Mouse (Mus musculus) urinary bladder, adult 18-20 months (tissue): ENCODE measurements around the gene Plxnb2.

ENCODE experiments used
- DNase-seq, 2 experiments: peaks; one replicate each; pipeline ENCODE4 v3.0.0; 2022; ENCODE audit warnings: low spot score in 2 of 2, mixed read lengths in 2 of 2

Plxnb2 gene

GRCm38 (mm10) chr15:89128382-89129350, 51.9 kb downstream of the Plxnb2 start, which contains the start of gene Hdac10:
TSS of gene Hdac10 (minus strand) at chr15:89128700.
- peak; percentile 78 to 88 for DNase-seq

GRCm38 (mm10) chr15:89127364-89127940, 53.1 kb downstream of the Plxnb2 start:
- DNase-seq: no peak

GRCm38 (mm10) chr15:89126622-89127021, 54.0 kb downstream of the Plxnb2 start:
- no peak for DNase-seq

- no peak for DNase-seq
These were observed 55.2 kb downstream of the Plxnb2 start for GRCm38 (mm10) chr15:89125351-89125750.

- no peak for DNase-seq
These were observed 56.3 kb downstream of the Plxnb2 start for GRCm38 (mm10) chr15:89124312-89124711.

- no peak for DNase-seq
These were observed 57.0 kb downstream of the Plxnb2 start for GRCm38 (mm10) chr15:89123595-89123994.

- DNase-seq: peak; percentile 89 to 98
These were observed 57.8 kb downstream of the Plxnb2 start, which contains the start of gene Tubgcp6 for GRCm38 (mm10) chr15:89122649-89123366. TSS of gene Tubgcp6 (minus strand) at chr15:89123112.

GRCm38 (mm10) chr15:89118007-89118406, 62.6 kb downstream of the Plxnb2 start:
- no peak for DNase-seq

- DNase-seq: no peak
These were observed 70.4 kb downstream of the Plxnb2 start for GRCm38 (mm10) chr15:89110147-89110546.

- DNase-seq: no peak
These were observed 73.6 kb downstream of the Plxnb2 start for GRCm38 (mm10) chr15:89106976-89107375.

- DNase-seq: no peak
These were observed 74.5 kb downstream of the Plxnb2 start for GRCm38 (mm10) chr15:89106073-89106472.
